Mouse (Mus musculus) heart, embryonic 14.5 days (tissue): ENCODE results near the gene Metrnl. TPM values are rescaled to one million over a fixed set of nuclear protein-coding genes. Genes with fewer than 3 reads are reported as not detected.

ENCODE experiments used
- ATAC-seq: fragments of 200-750 bp; cut with Nextera tagmentation; 2 replicates; pipeline ENCODE4 v1.8.0; 2017; ENCODE audit warnings: low read depth, moderate TSS enrichment; ENCODE audit not compliant: insufficient number of reproducible peaks, insufficient read depth, low FRiP score
- H3K27ac ChIP-seq, 2 experiments: fragments of 200-500 bp in 1 of 2; fragments of 300-500 bp in 1 of 2; sonication (generic) in 1 of 2; replicated peaks in 1 of 2; 2 replicates each; pipeline ENCODE4 v1.5.1; 2012 to 2014; ENCODE audit warnings: low read depth in 2 of 2, low read length in 2 of 2, control low read depth in 1 of 2, mild to moderate bottlenecking in 1 of 2, mixed read lengths in 1 of 2; ENCODE audit not compliant: control insufficient read depth in 1 of 2, insufficient read depth in 1 of 2
- H3K27me3 ChIP-seq: fragments of 300-500 bp; sonication (generic); 2 replicates; pipeline ENCODE4 v1.6.1; 2014; ENCODE audit warnings: mild to moderate bottlenecking, low read length, control low read depth; ENCODE audit not compliant: control insufficient read depth, insufficient read depth
- H3K36me3 ChIP-seq: fragments of 300-500 bp; sonication (generic); 2 replicates; pipeline ENCODE4 v1.6.1; 2014; ENCODE audit warnings: mild to moderate bottlenecking, control low read depth, low read length, mixed read lengths; ENCODE audit not compliant: control insufficient read depth, insufficient read depth
- H3K4me1 ChIP-seq, 2 experiments: fragments of 200-500 bp in 1 of 2; fragments of 300-500 bp in 1 of 2; sonication (generic) in 1 of 2; 2 replicates each; pipeline ENCODE4 v1.6.1; 2012 to 2014; ENCODE audit warnings: low read length in 2 of 2, control low read depth in 1 of 2, mixed read lengths in 1 of 2; ENCODE audit not compliant: control insufficient read depth in 2 of 2, insufficient read depth in 2 of 2
- H3K4me2 ChIP-seq: fragments of 300-500 bp; sonication (generic); 2 replicates; pipeline ENCODE4 v1.6.1; 2014; ENCODE audit warnings: mild to moderate bottlenecking, low read length
- H3K4me3 ChIP-seq, 2 experiments: fragments of 200-500 bp in 1 of 2; fragments of 300-500 bp in 1 of 2; sonication (generic) in 1 of 2; 2 replicates each; pipeline ENCODE4 v1.5.1; 2012 to 2014; ENCODE audit warnings: low read length in 2 of 2, mild to moderate bottlenecking in 2 of 2, control low read depth in 1 of 2, low read depth in 1 of 2, moderate library complexity in 1 of 2; ENCODE audit not compliant: control insufficient read depth in 1 of 2, insufficient read depth in 1 of 2
- H3K9ac ChIP-seq: fragments of 300-500 bp; sonication (generic); 2 replicates; pipeline ENCODE4 v1.6.1; 2014; ENCODE audit warnings: mild to moderate bottlenecking, low read length
- H3K9me3 ChIP-seq: fragments of 300-500 bp; sonication (generic); 2 replicates; pipeline ENCODE4 v1.6.1; 2016; ENCODE audit warnings: low read length, control low read depth; ENCODE audit not compliant: control insufficient read depth
- WGBS: fragments of 180-500 bp; shearing (Covaris S2); extraction: QIAGEN DNeasy Blood & Tissue Kit; methylation state at CpG from one replicate; pipeline ENCODE4 v1.1.7; 2014; 5-methylcytosine and 5-hydroxymethylcytosine counted together
- polyA plus RNA-seq: library from polyadenylated mRNA; unstranded; fragments of >200 nt; fragmentation: Nextera tagmentation; extraction: Ambion mirVana; gene quantifications from 2 replicates; pipeline ENCODE4 v1.2.1, GENCODE M21; 2014

The Metrnl gene
- polyA plus RNA-seq, 1 experiment from 2014 or later, result 18.1 TPM

DNA sequence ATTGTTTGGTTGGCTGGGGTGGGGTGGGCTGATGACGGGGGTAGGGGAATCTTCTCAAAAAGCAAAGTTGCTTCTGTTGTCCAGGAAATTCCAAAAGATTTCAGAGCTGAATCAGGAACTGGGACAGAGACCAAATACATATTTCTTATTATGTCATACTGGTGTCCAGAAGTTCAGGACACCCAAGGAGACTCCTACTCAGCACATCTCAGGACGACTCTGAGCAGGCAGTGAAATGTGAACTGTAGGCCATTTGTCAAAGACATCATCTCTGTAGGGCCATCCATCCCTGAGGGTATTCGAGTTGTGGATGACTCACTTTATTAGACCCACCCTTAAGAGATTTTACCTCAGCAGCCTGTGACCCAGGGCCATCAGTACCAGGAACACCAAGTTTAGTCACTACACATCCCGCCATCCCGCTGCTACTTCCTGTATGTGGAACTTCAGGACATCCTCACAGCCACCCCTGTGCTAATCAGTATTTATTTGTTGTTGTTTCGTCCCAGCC is 15.8 kb upstream of the Metrnl start:
- peaks cover 9 to 10% of the 10 kb centered on the region in 2 experiments for H3K4me1 ChIP-seq
- H3K36me3 ChIP-seq, result no peaks in the 10 kb centered on the region
- H3K9me3 ChIP-seq, result no peaks in the 10 kb centered on the region
- ATAC-seq, result no peak
- WGBS, result 55% methylated on average over 6 of the region's 6 CpGs
- no peak overlapping the region for H3K9ac ChIP-seq
- no peak overlapping the region for H3K27ac ChIP-seq
- no peaks in the 10 kb centered on the region for H3K27me3 ChIP-seq
- no peak overlapping the region for H3K4me2 ChIP-seq
- H3K4me3 ChIP-seq, result no peak overlapping the region

DNA sequence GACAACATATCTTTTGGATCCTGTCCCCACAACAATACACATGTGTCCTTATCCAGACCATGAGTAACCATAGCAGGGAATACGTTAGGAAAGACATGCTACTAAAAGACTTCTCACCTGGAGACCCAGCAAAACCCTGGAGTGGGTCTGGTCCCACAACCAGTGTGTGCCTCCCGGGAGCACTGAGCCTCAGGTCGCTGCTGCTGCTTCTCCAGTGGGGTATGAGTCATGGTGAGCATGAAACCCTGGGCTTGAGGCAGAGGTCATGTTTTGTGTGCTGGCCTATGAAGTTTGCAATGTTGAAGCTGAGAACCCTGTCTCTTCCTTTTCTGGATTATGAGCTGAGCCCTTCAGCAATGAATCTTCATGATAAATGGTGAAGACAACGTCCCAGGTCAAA is 15.3 kb upstream of the Metrnl start:
- WGBS, result 63% methylated on average over 4 of the region's 4 CpGs
- ATAC-seq, result no peak
- Histone ChIP-seq H3K27me3 (no peaks in the 10 kb centered on the region), H3K4me2 (no peak overlapping the region), H3K4me1 (peaks cover 9 to 10% of the 10 kb centered on the region in 2 experiments), H3K36me3 (no peaks in the 10 kb centered on the region), H3K27ac (no peak overlapping the region), H3K9me3 (no peaks in the 10 kb centered on the region), H3K9ac (no peak overlapping the region), H3K4me3 (no peak overlapping the region)

DNA sequence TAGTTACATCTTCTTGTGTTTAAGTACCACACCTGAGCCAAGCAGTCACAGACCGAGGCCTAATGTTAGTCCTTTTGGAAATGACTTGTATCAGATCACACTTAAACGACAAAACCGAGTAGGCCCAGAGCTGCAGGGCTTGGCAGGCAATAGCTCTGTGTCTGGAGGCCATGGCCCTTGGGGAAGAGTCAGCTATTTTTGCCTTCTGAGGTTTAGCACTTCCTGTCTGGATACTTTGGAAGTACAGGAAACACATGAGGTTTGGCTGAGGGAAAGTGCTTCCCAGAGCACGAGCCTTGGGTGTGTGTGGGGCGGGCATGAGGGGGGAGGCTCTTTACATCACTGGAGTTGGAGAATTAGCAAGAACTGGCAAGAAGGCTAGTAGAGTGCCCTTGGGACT is 14.7 kb upstream of the Metrnl start:
- Histone ChIP-seq H3K27ac (0 out of 4 replicates have a peak overlapping the region, but pooled peaks of 1 of the 2 experiments have one; percentile 3), H3K4me3 (no peak overlapping the region), H3K36me3 (no peaks in the 10 kb centered on the region), H3K4me1 (peaks cover 9 to 10% of the 10 kb centered on the region in 2 experiments), H3K4me2 (no peak overlapping the region), H3K9me3 (no peaks in the 10 kb centered on the region), H3K27me3 (no peaks in the 10 kb centered on the region), H3K9ac (no peak overlapping the region)
- 0 out of 2 replicates have a peak, but pooled peaks have one; percentile 31 for ATAC-seq
- WGBS, result 45% methylated on average over 5 of the region's 5 CpGs

DNA sequence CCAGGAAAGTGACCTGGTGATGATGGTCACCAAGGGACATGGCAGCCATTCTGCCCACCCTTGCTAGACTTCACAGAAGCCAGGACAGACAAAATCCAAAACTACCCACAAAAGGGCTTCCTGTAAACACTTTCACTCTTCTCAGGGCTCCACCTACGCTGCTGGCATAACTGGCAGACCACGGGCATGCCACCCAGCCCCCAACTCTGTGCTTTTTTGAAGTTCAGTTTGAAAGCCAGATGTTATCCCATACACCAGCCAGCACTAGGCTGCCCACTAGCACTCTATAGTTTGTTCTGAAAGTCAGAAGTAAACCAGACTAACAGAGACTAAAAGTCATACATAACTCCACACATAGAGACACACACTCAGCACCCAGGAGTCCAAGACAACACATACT is 13.3 kb upstream of the Metrnl start:
- H3K27me3 ChIP-seq, result no peaks in the 10 kb centered on the region
- H3K4me3 ChIP-seq, result no peak overlapping the region
- no peak overlapping the region for H3K9ac ChIP-seq
- no peak overlapping the region for H3K27ac ChIP-seq
- 81% methylated on average over 2 of the region's 2 CpGs for WGBS
- peaks cover 9 to 10% of the 10 kb centered on the region in 2 experiments for H3K4me1 ChIP-seq
- ATAC-seq, result no peak
- no peak overlapping the region for H3K4me2 ChIP-seq
- no peaks in the 10 kb centered on the region for H3K36me3 ChIP-seq
- no peaks in the 10 kb centered on the region for H3K9me3 ChIP-seq

DNA sequence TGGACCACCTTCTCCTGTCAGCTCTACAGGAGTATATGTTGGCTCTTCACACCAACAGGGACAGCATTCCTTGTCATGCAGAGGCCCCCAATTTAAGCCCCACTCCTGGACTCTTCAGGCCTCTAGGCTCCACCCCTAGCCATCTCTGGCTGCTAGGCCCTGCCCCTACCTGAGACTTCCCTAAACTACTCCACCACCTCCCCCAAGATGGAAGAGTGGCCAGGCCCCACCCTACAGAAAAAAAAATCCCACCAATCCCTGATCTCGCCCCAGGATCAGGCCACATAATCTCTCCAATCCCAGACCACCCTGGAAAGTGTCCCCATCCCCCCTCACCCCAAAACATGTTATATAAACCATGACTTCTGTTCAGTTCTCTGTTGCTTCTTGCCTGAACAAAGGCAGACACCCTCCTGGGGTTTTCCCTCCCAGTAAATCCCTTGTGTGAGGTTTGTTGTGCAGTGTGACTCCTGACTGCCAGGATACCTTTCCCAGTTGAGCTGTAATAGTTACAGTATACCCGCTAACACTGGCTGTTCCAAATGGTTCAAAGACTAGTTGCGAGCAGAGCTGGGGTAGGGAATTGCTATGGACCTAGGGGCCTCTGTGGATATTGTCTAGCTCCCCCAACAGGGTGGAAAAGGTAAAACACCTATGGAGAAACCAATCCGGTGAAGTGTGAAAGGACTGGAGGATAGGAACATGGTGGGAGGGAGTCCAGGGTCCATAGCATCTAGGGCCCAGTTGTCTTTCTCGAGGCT is 5.9 kb upstream of the Metrnl start:
- no peaks in the 10 kb centered on the region for H3K4me1 ChIP-seq
- H3K4me3 ChIP-seq, result no peak overlapping the region
- no peak overlapping the region for H3K4me2 ChIP-seq
- H3K36me3 ChIP-seq, result no peaks in the 10 kb centered on the region
- WGBS, result 83% methylated on average over 5 of the region's 5 CpGs
- no peaks in the 10 kb centered on the region for H3K9me3 ChIP-seq
- no peak overlapping the region for H3K27ac ChIP-seq
- no peak for ATAC-seq
- no peaks in the 10 kb centered on the region for H3K27me3 ChIP-seq
- H3K9ac ChIP-seq, result no peak overlapping the region

DNA sequence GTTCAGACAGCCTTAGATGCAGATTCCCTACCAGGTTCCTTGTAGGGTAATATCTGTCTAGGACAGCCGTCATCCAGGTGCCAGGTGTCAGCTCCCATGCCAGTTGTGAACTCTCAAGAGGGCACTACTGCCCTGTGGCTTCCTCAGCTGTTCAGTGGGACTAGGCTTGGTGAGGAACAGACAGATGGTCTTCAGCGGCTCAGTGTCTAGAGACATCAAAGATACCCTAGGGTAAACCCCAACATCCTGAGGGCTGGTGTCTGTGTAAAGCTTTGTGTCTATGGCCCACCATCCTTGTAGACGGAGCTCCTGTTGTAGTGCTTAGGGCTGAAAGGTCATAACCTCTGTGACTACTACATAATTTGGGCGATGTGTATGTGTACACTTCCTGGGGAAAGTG is 4.1 kb upstream of the Metrnl start:
- no peaks in the 10 kb centered on the region for H3K36me3 ChIP-seq
- no peaks in the 10 kb centered on the region for H3K4me1 ChIP-seq
- no peak overlapping the region for H3K27ac ChIP-seq
- H3K9me3 ChIP-seq, result no peaks in the 10 kb centered on the region
- no peak overlapping the region for H3K9ac ChIP-seq
- no peak overlapping the region for H3K4me2 ChIP-seq
- 80% methylated on average over 4 of the region's 4 CpGs for WGBS
- no peak overlapping the region for H3K4me3 ChIP-seq
- no peaks in the 10 kb centered on the region for H3K27me3 ChIP-seq
- no peak for ATAC-seq

DNA sequence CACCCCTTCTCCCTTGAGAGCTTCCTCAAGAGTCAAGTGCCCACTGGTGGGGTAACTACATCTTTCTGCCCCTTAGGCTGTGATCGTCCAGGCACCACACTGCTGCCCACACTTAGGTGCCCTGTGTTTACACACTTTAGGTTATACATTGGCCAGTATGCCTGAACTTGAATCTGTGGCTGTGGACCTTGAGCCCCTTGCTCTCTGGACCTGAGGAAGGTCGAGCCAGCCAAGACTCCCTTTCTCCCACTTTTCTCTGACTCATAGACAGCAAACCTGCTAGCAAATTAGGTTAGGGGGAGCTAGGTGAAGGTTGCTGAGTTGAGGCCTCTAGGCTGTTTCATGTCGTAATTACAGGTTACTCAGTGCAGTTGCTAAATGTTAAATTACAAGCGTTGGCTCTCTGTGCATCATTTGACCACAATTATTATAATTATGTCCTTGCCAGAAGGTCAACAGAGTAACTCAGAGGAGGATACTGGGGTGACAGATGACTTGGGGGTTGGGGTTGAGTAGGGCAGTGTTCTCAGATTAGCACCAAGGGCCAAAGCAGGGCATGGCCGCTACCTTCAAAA is 2.9 kb upstream of the Metrnl start:
- no peak overlapping the region for H3K27ac ChIP-seq
- no peaks in the 10 kb centered on the region for H3K27me3 ChIP-seq
- no peak for ATAC-seq
- 77% methylated on average over 5 of the region's 5 CpGs for WGBS
- H3K9me3 ChIP-seq, result no peaks in the 10 kb centered on the region
- no peak overlapping the region for H3K4me3 ChIP-seq
- H3K4me2 ChIP-seq, result no peak overlapping the region
- H3K36me3 ChIP-seq, result no peaks in the 10 kb centered on the region
- H3K4me1 ChIP-seq, result peaks cover 0 to under 1% of the 10 kb centered on the region in 2 experiments; a peak in 2 of 4 replicates
- H3K9ac ChIP-seq, result no peak overlapping the region
